Mouse (Mus musculus): Measurements from ENCODE around the gene P2ry12.

P2ry12 gene

GRCm38 (mm10) chr3:59176871-59177270, 85.8 kb downstream of the P2ry12 start:
- no peak for DNase-seq

- peak; percentile 78 for DNase-seq
These were observed 87.4 kb downstream of the P2ry12 start for GRCm38 (mm10) chr3:59175234-59175633.

- peak; percentile 21 for DNase-seq
These were observed 88.1 kb downstream of the P2ry12 start for GRCm38 (mm10) chr3:59174426-59175154.

- no peak for DNase-seq
These were observed 92.6 kb downstream of the P2ry12 start for GRCm38 (mm10) chr3:59169921-59170627.

- DNase-seq = no peak
These were observed 93.5 kb downstream of the P2ry12 start for GRCm38 (mm10) chr3:59169215-59169614.

GRCm38 (mm10) chr3:59168476-59168875, 94.2 kb downstream of the P2ry12 start:
- peak; percentile 13 for DNase-seq

- DNase-seq = peak; percentile 69
These were observed 95.1 kb downstream of the P2ry12 start for GRCm38 (mm10) chr3:59167417-59168054.

All from lung, postnatal 10 days (tissue).